Mouse (Mus musculus) activated CD4-positive, CD25-positive, alpha-beta regulatory T cell, adult 9 weeks (primary cell): ENCODE data around the gene Muc13. TPM values are rescaled to one million over a fixed set of nuclear protein-coding genes. Genes with fewer than 3 reads are reported as not detected.

ENCODE experiments used
- polyA plus RNA-seq: library from polyadenylated mRNA; unstranded; fragments of 100-300 nt; shearing (Covaris generic); gene quantifications from one replicate; pipeline ENCODE4 v1.2.1, GENCODE M21; 2017

Gene Muc13
- 0.12 TPM for polyA plus RNA-seq

GRCm38 (mm10) chr16:33793846-33794791 is at the start of gene Muc13:
Muc13 (plus strand) TSS chr16:33794037.

GRCm38 (mm10) chr16:33829301-33829831 is 35.5 kb downstream of the Muc13 start, which contains the start of gene Itgb5:
Itgb5 (plus strand) TSS chr16:33829665.

Other genes with a start within 250 kb of the Muc13 start
- gene Heg1, start 109.7 kb upstream of the Muc13 start, polyA plus RNA-seq = 12.9 TPM
- gene Itgb5, start 35.6 kb downstream of the Muc13 start, polyA plus RNA-seq = not detected
- gene Umps, start 173.0 kb downstream of the Muc13 start, polyA plus RNA-seq = 35.6 TPM